Mouse (Mus musculus): ENCODE data around the gene Ehf. TPM values are rescaled to one million over a fixed set of nuclear protein-coding genes. Genes with fewer than 3 reads are reported as not detected.

The Ehf gene
- polyA plus RNA-seq, 1 experiment from 2014 or later, result 11.2 TPM

DNA sequence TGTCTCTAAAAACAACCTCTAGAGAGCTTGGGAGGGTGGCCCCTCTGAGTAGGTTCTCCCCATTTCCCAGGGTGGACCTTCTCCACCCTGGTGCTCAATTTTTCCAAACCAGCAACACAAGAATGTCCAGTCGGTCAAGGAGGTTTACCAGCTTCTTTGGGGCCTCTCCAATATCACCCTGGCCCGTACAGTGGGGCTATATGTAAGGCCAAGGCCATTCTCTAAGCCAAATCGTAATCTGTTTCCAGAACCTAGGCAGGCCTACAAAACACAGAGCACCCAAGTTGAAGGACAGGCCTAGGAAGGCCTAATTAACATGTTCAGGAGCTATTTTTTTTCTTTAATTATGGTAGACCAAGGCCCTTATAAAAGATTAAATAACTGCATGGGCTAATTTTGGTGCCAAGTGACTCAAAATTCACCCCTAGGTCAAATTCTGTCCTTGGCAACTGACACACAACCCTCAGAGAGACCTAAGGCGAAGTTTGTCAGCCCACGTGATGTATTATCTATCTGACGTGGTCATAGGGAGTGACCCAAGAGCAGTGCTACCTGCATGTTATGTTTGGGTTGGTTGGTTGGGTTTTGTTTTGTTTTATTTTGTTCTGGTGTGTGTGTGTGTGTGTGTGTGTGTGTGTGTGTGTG lies 27.6 kb downstream of the Ehf start:
- Histone ChIP-seq H3K9me3 (ENCODE audit: control insufficient read depth, low read length) (no peaks in the 10 kb centered on the region), H3K4me3 (ENCODE audit: low read depth, low read length) (no peak overlapping the region), H3K27me3 (replicated peaks; ENCODE audit: control insufficient read depth, insufficient read depth, low read length) (no peaks in the 10 kb centered on the region), H3K36me3 (ENCODE audit: control insufficient read depth, insufficient read depth, low read length) (no peaks in the 10 kb centered on the region), H3K4me1 (replicated peaks; ENCODE audit: control insufficient read depth, insufficient read depth, low read length) (no peaks in the 10 kb centered on the region), H3K9ac (ENCODE audit: low read length) (no peak overlapping the region), H3K4me2 (ENCODE audit: low read length) (no peak overlapping the region), H3K27ac (ENCODE audit: low read depth) (no peak overlapping the region)
- DNase-seq (ENCODE audit: low spot score) (no peak), ATAC-seq (replicated peaks; ENCODE audit: low FRiP score, low TSS enrichment, low read depth) (no peak)
- 91% methylated on average over 6 of the region's 6 CpGs for WGBS

DNA sequence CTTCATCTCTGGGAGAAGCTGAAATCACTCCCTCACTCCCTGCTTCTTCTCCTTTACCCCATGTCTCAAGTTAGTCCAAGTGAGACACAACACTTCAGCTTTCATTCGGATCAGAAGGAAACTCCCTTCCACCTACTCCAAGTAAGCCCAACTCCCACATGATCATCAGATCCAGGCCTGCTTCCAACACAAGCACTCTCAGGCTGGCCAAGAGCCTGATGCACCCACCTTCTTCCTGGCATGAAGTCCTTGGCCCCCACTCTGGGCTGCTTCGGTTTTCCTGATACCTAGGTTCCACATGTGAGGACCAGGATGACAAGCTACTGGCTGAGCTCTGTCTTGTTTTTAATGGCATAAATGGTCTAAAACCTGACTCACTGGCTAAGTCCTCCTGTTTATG lies 28.3 kb downstream of the Ehf start:
- Histone ChIP-seq H3K9me3 (ENCODE audit: control insufficient read depth, low read length) (no peaks in the 10 kb centered on the region), H3K36me3 (ENCODE audit: control insufficient read depth, insufficient read depth, low read length) (no peaks in the 10 kb centered on the region), H3K9ac (ENCODE audit: low read length) (no peak overlapping the region), H3K27me3 (replicated peaks; ENCODE audit: control insufficient read depth, insufficient read depth, low read length) (no peaks in the 10 kb centered on the region), H3K4me3 (ENCODE audit: low read depth, low read length) (no peak overlapping the region), H3K4me2 (ENCODE audit: low read length) (no peak overlapping the region), H3K4me1 (replicated peaks; ENCODE audit: control insufficient read depth, insufficient read depth, low read length) (no peaks in the 10 kb centered on the region), H3K27ac (ENCODE audit: low read depth) (no peak overlapping the region)
- DNase-seq (ENCODE audit: low spot score), result no peak
- no peak for ATAC-seq (replicated peaks; ENCODE audit: low FRiP score, low TSS enrichment, low read depth)
- 85% methylated on average over 2 of the region's 2 CpGs for WGBS

DNA sequence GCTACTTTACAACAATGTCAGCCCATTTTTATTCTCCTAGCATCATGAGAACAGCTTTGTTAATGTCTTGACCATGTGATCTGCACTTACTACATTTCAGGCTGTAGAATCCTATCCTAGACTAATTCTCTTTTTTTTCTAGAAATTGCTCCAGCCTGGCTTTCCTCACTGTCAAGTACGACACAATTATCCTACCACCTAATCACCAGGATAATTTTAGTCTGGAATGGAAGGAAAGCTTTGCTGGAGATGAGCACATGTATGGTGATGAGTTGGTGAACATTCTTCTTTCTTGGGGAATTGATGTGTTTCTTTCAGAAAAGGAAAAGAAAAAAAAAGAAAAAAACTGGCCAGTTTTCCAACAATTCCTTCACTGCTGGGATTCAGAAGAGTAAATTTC lies 28.8 kb downstream of the Ehf start:
- Histone ChIP-seq H3K4me3 (ENCODE audit: low read depth, low read length) (no peak overlapping the region), H3K36me3 (ENCODE audit: control insufficient read depth, insufficient read depth, low read length) (no peaks in the 10 kb centered on the region), H3K4me1 (replicated peaks; ENCODE audit: control insufficient read depth, insufficient read depth, low read length) (no peaks in the 10 kb centered on the region), H3K27ac (ENCODE audit: low read depth) (no peak overlapping the region), H3K9me3 (ENCODE audit: control insufficient read depth, low read length) (no peaks in the 10 kb centered on the region), H3K9ac (ENCODE audit: low read length) (no peak overlapping the region), H3K4me2 (ENCODE audit: low read length) (no peak overlapping the region), H3K27me3 (replicated peaks; ENCODE audit: control insufficient read depth, insufficient read depth, low read length) (no peaks in the 10 kb centered on the region)
- DNase-seq (ENCODE audit: low spot score), result no peak
- ATAC-seq (replicated peaks; ENCODE audit: low FRiP score, low TSS enrichment, low read depth), result no peak
- 88% methylated on average over 1 of the region's 1 CpGs for WGBS

DNA sequence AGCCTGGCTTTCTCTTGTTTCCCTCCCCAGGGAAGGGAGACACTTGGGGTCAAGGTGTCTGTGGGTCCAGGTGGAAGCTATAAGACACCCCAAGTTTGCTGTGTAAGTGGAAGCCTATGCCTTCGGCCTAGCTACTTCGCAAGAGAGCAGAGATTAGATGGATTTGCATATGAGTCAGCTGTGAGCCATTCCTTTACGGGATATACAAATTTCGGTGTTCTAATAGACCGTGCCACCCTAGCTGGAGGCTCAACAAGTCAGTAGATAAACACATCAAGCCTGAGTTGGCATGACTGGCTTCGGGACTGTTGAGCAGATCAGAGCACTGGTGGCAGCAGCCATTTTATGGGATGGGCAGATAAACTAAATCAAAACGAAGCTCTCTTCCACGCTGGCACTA lies 31.6 kb downstream of the Ehf start:
- Histone ChIP-seq H3K9ac (ENCODE audit: low read length) (no peak overlapping the region), H3K36me3 (ENCODE audit: control insufficient read depth, insufficient read depth, low read length) (no peaks in the 10 kb centered on the region), H3K4me3 (ENCODE audit: low read depth, low read length) (no peak overlapping the region), H3K27me3 (replicated peaks; ENCODE audit: control insufficient read depth, insufficient read depth, low read length) (no peaks in the 10 kb centered on the region), H3K9me3 (ENCODE audit: control insufficient read depth, low read length) (no peaks in the 10 kb centered on the region), H3K4me2 (ENCODE audit: low read length) (no peak overlapping the region), H3K27ac (ENCODE audit: low read depth) (no peak overlapping the region), H3K4me1 (replicated peaks; ENCODE audit: control insufficient read depth, insufficient read depth, low read length) (no peaks in the 10 kb centered on the region)
- ATAC-seq (replicated peaks; ENCODE audit: low FRiP score, low TSS enrichment, low read depth) (no peak), DNase-seq (ENCODE audit: low spot score) (no peak)
- 89% methylated on average over 8 of the region's 8 CpGs for WGBS

DNA sequence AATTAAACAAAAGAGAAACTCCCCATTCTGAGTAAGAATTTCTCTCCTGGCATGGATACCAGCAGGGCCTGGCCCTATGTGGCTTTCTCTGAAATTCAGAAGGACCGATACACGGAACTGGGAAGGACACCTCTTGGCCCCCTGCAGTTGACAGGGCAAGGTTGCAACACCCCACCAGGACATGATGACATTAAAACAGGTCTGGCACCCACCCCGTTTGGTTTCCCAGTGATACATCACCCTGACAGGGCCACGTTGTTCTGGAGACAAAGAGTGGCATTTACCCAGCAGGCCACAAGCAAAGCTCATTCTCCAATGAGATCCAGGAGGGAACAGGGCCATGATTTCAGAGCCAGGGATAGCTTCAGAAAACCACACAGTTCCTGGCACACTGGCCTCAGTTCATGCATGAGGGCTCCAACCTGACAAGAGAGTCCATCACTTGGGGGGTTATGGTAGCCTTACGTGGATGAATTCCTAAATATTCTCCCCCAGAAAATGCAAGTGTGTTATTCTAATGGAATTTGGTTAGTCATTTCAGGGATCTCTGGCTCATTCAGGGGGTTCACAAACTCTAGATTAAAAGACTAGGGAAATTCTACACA lies 32.4 kb downstream of the Ehf start:
- Histone ChIP-seq H3K9me3 (ENCODE audit: control insufficient read depth, low read length) (no peaks in the 10 kb centered on the region), H3K4me3 (ENCODE audit: low read depth, low read length) (no peak overlapping the region), H3K27ac (ENCODE audit: low read depth) (no peak overlapping the region), H3K9ac (ENCODE audit: low read length) (no peak overlapping the region), H3K4me2 (ENCODE audit: low read length) (no peak overlapping the region), H3K4me1 (replicated peaks; ENCODE audit: control insufficient read depth, insufficient read depth, low read length) (no peaks in the 10 kb centered on the region), H3K27me3 (replicated peaks; ENCODE audit: control insufficient read depth, insufficient read depth, low read length) (no peaks in the 10 kb centered on the region), H3K36me3 (ENCODE audit: control insufficient read depth, insufficient read depth, low read length) (no peaks in the 10 kb centered on the region)
- ATAC-seq (replicated peaks; ENCODE audit: low FRiP score, low TSS enrichment, low read depth), result no peak
- DNase-seq (ENCODE audit: low spot score), result no peak
- 73% methylated on average over 5 of the region's 5 CpGs for WGBS

DNA sequence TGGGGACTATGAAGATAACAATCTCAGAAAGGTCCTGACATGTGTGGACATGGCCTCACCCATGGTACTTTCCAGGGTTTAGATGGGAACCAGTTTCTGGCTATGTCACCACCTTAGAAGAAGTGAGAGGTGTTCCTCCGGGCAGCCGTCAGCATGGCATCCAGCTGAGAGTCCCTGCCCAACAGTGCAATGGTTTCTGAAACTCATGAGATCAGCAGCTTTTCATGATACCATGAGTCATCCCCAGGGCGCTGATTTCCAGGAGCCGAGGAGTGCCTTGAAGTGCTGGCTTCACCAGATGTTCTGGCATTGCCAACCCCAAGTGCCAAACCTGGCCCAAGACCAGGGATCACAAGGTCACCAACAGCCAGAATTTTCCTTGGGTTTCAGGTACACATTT lies 64.0 kb downstream of the Ehf start:
- Histone ChIP-seq H3K27me3 (replicated peaks; ENCODE audit: control insufficient read depth, insufficient read depth, low read length) (no peaks in the 10 kb centered on the region), H3K36me3 (ENCODE audit: control insufficient read depth, insufficient read depth, low read length) (no peaks in the 10 kb centered on the region), H3K4me1 (replicated peaks; ENCODE audit: control insufficient read depth, insufficient read depth, low read length) (no peaks in the 10 kb centered on the region), H3K4me2 (ENCODE audit: low read length) (no peak overlapping the region), H3K9me3 (ENCODE audit: control insufficient read depth, low read length) (no peaks in the 10 kb centered on the region), H3K27ac (ENCODE audit: low read depth) (no peak overlapping the region), H3K4me3 (ENCODE audit: low read depth, low read length) (no peak overlapping the region), H3K9ac (ENCODE audit: low read length) (no peak overlapping the region)
- 89% methylated on average over 4 of the region's 4 CpGs for WGBS
- DNase-seq (ENCODE audit: low spot score) (no peak), ATAC-seq (replicated peaks; ENCODE audit: low FRiP score, low TSS enrichment, low read depth) (no peak)

DNA sequence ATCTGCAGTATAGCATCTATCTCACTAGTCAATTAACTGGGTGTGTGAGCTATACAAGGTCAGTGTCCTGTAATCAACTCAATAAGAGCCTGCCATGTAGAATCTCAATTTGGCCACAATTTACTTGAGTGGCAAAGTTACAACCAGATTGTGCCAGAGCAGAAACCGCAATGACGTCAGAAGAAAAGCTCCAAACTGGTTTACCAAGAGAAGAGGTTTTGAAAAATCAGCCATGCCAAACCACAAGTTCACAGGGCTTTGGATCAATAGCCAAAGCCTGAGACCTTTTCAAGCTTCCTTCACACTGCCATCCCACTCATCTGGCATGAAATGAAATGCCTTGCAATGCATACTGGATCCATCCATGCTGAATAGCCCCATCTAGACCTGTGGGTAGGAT lies 76.3 kb downstream of the Ehf start:
- no peak overlapping the region for H3K4me2 ChIP-seq (ENCODE audit: low read length)
- H3K4me3 ChIP-seq (ENCODE audit: low read depth, low read length), result no peak overlapping the region
- WGBS, result 92% methylated on average over 2 of the region's 2 CpGs
- H3K36me3 ChIP-seq (ENCODE audit: control insufficient read depth, insufficient read depth, low read length), result no peaks in the 10 kb centered on the region
- DNase-seq (ENCODE audit: low spot score) (no peak), ATAC-seq (replicated peaks; ENCODE audit: low FRiP score, low TSS enrichment, low read depth) (no peak)
- H3K27ac ChIP-seq (ENCODE audit: low read depth), result no peak overlapping the region
- no peaks in the 10 kb centered on the region for H3K27me3 ChIP-seq (replicated peaks; ENCODE audit: control insufficient read depth, insufficient read depth, low read length)
- H3K9ac ChIP-seq (ENCODE audit: low read length), result no peak overlapping the region
- no peaks in the 10 kb centered on the region for H3K9me3 ChIP-seq (ENCODE audit: control insufficient read depth, low read length)
- no peaks in the 10 kb centered on the region for H3K4me1 ChIP-seq (replicated peaks; ENCODE audit: control insufficient read depth, insufficient read depth, low read length)

DNA sequence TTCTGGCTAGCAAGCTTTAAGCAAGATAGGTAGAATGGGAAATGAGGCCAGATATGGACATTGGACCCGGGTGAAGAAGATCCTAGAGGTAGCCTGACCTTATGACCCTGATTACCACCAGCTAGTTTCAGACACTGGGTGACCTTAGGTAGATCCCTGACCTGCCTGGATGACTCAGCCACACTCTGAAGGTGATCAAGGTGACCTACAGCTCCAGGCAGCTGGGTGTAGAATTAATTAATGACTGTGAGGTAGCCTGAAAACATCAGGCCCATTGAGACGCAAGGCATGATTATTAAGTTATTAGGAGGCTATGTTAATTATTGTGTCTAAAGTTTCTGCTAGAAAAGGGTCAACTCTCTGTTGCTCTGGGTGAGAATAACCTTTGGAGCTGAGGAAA lies 82.2 kb downstream of the Ehf start:
- ATAC-seq (replicated peaks; ENCODE audit: low FRiP score, low TSS enrichment, low read depth) (no peak), DNase-seq (ENCODE audit: low spot score) (no peak)
- Histone ChIP-seq H3K4me1 (replicated peaks; ENCODE audit: control insufficient read depth, insufficient read depth, low read length) (no peaks in the 10 kb centered on the region), H3K4me3 (ENCODE audit: low read depth, low read length) (no peak overlapping the region), H3K27me3 (replicated peaks; ENCODE audit: control insufficient read depth, insufficient read depth, low read length) (no peaks in the 10 kb centered on the region), H3K27ac (ENCODE audit: low read depth) (no peak overlapping the region), H3K9ac (ENCODE audit: low read length) (no peak overlapping the region), H3K36me3 (ENCODE audit: control insufficient read depth, insufficient read depth, low read length) (no peaks in the 10 kb centered on the region), H3K4me2 (ENCODE audit: low read length) (no peak overlapping the region), H3K9me3 (ENCODE audit: control insufficient read depth, low read length) (no peaks in the 10 kb centered on the region)
- WGBS, result 84% methylated on average over 2 of the region's 2 CpGs

DNA sequence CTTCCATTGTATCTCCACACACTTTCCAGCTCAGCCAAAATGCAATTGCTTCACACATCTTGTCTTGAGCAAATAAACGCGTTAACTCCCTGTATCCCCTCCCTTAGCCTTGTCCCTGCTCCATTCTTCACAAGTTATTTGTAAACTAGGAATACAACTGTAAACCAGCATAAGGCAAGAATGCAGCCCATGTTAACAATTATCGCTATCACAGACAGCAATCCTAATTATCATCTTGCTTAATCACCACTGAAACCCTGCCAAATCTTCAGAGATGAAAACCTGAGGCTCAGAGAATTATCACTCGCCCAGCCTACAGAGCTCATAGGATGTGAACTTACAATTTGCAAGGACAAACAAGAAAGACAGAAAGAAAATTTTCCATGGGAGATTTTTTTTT lies 84.8 kb downstream of the Ehf start:
- Histone ChIP-seq H3K4me2 (ENCODE audit: low read length) (no peak overlapping the region), H3K4me3 (ENCODE audit: low read depth, low read length) (no peak overlapping the region), H3K4me1 (replicated peaks; ENCODE audit: control insufficient read depth, insufficient read depth, low read length) (no peaks in the 10 kb centered on the region), H3K9me3 (ENCODE audit: control insufficient read depth, low read length) (no peaks in the 10 kb centered on the region), H3K27ac (ENCODE audit: low read depth) (no peak overlapping the region), H3K27me3 (replicated peaks; ENCODE audit: control insufficient read depth, insufficient read depth, low read length) (no peaks in the 10 kb centered on the region), H3K9ac (ENCODE audit: low read length) (no peak overlapping the region), H3K36me3 (ENCODE audit: control insufficient read depth, insufficient read depth, low read length) (no peaks in the 10 kb centered on the region)
- WGBS, result 85% methylated on average over 4 of the region's 4 CpGs
- DNase-seq (ENCODE audit: low spot score), result no peak
- ATAC-seq (replicated peaks; ENCODE audit: low FRiP score, low TSS enrichment, low read depth), result no peak
